Mouse (Mus musculus): ENCODE results near the gene Fam193b.

The Fam193b gene

DNA sequence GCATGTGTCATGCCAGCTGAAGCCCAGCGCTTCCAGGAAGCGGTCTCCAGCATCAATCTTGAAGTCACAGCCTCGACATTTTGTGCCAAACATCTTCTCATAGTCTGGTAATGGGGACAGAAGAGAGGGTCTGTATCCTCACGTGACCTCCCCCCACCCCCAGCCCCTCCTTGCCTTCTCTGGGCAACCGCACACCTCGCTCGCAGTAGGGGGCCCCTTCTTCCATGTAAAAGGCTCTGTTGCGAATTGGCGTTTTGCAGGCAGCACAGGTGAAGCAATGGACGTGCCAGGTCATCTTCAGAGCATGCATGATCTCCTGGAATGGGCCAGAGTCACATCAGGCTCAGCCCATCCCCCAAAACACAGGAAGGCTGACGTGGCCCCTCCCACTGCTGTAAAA, 72.0 kb downstream of the Fam193b start:
- no peak for DNase-seq (ENCODE audit: low spot score)

DNA sequence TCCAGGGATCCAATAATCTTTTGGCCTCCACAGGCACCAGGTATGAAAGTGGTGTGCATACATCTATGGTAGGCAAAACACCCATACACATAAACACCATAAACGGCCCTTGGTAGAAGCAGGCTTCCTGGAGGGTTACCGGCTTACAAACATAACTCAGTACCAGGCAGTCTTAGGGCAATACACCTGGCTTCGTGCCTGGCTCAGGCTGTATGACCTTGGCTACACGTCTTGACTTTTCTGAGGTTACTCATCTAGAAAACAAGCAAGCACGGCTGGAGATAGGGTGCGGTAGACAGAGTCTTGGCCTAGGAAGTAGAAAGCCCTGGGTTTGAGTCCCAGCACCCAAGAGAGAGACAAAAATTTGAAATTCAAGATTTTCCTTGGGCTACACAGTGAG, 74.3 kb downstream of the Fam193b start:
- no peak for DNase-seq (ENCODE audit: low spot score)

DNA sequence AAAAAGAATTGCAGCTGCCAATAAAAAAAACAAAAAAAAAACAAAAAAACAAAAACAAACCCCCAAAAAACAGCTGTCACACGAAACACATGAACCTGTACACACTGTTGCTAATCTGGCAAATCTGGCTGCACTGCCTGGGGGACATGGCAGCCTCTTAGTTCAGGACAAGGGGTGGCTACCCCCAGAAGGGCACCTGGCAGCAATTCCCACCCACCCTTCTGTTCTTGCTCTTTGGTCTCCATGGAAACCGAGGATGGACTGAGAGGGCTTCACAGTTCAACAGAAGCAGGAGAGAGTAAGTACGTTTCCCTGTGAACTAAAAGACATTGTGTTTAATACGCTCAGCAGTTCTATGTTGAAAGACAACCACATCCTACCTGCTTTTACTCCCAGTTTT, 75.2 kb downstream of the Fam193b start:
- no peak for DNase-seq (ENCODE audit: low spot score)

DNA sequence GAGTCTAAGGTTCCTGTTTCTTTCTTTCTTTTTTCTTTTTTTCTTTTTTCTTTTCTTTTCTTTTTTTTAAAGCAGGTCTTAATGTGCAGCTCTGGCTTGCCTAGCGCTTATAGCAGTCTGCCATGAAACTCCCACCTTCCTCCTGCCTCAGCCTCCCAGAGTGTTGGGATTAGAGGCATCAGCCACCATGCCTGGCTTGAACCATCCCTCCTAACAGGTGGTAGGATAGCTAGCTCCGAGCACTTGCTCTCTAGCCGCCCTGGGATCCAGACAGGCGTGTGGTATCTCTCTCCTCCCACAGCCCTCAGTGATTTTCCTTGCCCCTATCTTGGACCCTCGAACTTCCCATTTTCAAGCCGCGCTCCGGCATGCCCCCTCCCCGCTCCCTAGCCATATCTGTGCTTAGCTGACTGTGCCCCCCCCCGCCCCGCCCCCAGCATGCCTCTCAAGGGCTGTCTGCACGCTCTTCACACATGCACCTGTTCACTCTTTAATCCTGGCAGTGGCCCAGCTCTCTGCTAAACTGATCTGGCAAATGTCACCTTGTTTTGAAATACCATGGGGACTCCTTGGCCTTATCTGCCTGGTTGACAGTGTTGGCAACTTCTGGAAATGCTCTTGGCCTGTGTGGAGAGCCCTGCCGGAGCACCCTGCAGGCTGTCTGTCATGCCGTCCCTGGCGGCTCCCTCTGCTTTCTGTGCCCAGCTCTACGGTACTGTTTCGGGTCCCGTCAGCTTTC, 75.9 kb downstream of the Fam193b start:
- DNase-seq (ENCODE audit: low spot score): no peak

DNA sequence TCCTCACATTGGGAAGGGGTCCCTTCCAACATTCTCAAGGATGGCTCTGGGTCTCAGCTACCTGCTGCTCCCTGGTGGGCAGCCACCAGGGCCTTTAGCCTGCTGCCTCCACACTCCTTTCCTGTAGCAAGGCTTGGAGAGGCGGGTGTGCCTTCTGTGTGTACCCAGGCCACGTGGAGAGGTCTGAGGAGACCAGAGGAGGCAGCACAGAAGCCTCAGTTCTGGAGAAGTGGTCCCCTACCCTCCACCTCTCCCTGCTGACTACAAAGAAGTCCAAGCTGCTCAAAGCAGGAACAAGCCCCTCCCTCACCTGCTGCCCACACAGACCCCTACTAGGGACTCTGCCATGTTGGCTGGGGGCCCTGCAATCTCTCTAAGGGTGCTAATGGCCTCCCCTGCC, 76.7 kb downstream of the Fam193b start:
- no peak for DNase-seq (ENCODE audit: low spot score)

All from yolk sac, embryonic 10.5 days (tissue).